Mouse (Mus musculus) embryonic fibroblast, embryonic 13.5 days (primary cell): Measurements from ENCODE around the gene Gm49354. TPM values are rescaled to one million over a fixed set of nuclear protein-coding genes. Genes with fewer than 3 reads are reported as not detected.

Experiments used
- H3K27ac ChIP-seq: 2 replicates; pipeline ENCODE4 v1.5.1; 2012; ENCODE audit warnings: low read length, control low read depth, inconsistent platforms; ENCODE audit not compliant: insufficient read depth
- H3K4me1 ChIP-seq: 2 replicates; pipeline ENCODE4 v1.6.1; 2011; ENCODE audit warnings: low read length; ENCODE audit not compliant: control insufficient read depth, insufficient read depth
- H3K4me3 ChIP-seq: 2 replicates; pipeline ENCODE4 v1.5.1; 2011; ENCODE audit warnings: mild to moderate bottlenecking, control low read depth, low read length; ENCODE audit not compliant: insufficient read depth
- CTCF ChIP-seq: IDR thresholded peaks from 2 replicates; pipeline ENCODE4 v1.5.1; 2011; ENCODE audit warnings: mild to moderate bottlenecking, control low read depth, low read length, moderate library complexity, borderline replicate concordance; ENCODE audit not compliant: insufficient read depth
- POLR2A ChIP-seq: IDR thresholded peaks from 2 replicates; pipeline ENCODE4 v1.6.1; 2011; ENCODE audit warnings: low read depth, mild to moderate bottlenecking, control low read depth, low read length, moderate library complexity
- polyA plus RNA-seq: library from polyadenylated mRNA; stranded (reverse); fragments of >200 nt; gene quantifications from 2 replicates; pipeline ENCODE4 v1.2.4, GENCODE M21; 2011; ENCODE audit warnings: low read depth; ENCODE audit not compliant: missing spikeins, insufficient read length

The Gm49354 gene
- polyA plus RNA-seq, 1 experiment = not detected

GRCm38 (mm10) chr13:59769296-59770163 is 12.5 kb downstream of the Gm49354 start, which contains the start of gene Isca1:
TSS of gene Isca1 (minus strand) at chr13:59769810.
- Histone ChIP-seq H3K27ac (peak within 1 kb of the TSS; percentile 90), H3K4me3 (peak within 1 kb of the TSS; percentile 86), H3K4me1 (peaks cover 5% of the 10 kb centered on the region)
- TF ChIP-seq CTCF (no peak), POLR2A (peak; percentile 77)

GRCm38 (mm10) chr13:59768531-59768930 is 13.5 kb downstream of the Gm49354 start:
- H3K27ac ChIP-seq = no peak overlapping the region
- peaks cover 5% of the 10 kb centered on the region for H3K4me1 ChIP-seq
- TF ChIP-seq CTCF = no peak
- no peak for TF ChIP-seq POLR2A
- H3K4me3 ChIP-seq = peak overlapping the region; percentile 86

GRCm38 (mm10) chr13:59766786-59767515 is 15.1 kb downstream of the Gm49354 start:
- peaks cover 5% of the 10 kb centered on the region for H3K4me1 ChIP-seq
- no peak overlapping the region for H3K4me3 ChIP-seq
- TF ChIP-seq POLR2A (no peak), CTCF (no peak)
- H3K27ac ChIP-seq = no peak overlapping the region

GRCm38 (mm10) chr13:59762791-59763190 is 19.3 kb downstream of the Gm49354 start:
- H3K4me1 ChIP-seq = peaks cover under 1% of the 10 kb centered on the region; the same call in 1 of the 2 replicates
- H3K4me3 ChIP-seq = no peak overlapping the region
- TF ChIP-seq POLR2A (no peak), CTCF (no peak)
- no peak overlapping the region for H3K27ac ChIP-seq

- no peak for TF ChIP-seq CTCF
- TF ChIP-seq POLR2A = no peak
Measured at GRCm38 (mm10) chr13:59756906-59757305, 25.1 kb downstream of the Gm49354 start.

GRCm38 (mm10) chr13:59750310-59750709 is 31.7 kb downstream of the Gm49354 start:
- Histone ChIP-seq H3K4me1 (no peaks in the 10 kb centered on the region), H3K27ac (no peak overlapping the region), H3K4me3 (no peak overlapping the region)
- no peak for TF ChIP-seq CTCF
- no peak for TF ChIP-seq POLR2A

More at GRCm38 (mm10) chr13:59756906-59757305, 25.1 kb downstream of the Gm49354 start:
- H3K4me1 ChIP-seq = no peaks in the 10 kb centered on the region
- H3K27ac ChIP-seq = no peak overlapping the region
- H3K4me3 ChIP-seq = no peak overlapping the region

GRCm38 (mm10) chr13:59746711-59747110 is 35.3 kb downstream of the Gm49354 start, which contains the start of gene 1700014D04Rik:
TSS of gene 1700014D04Rik (minus strand) at chr13:59746752.
- H3K4me3 ChIP-seq = no peak within 1 kb of the TSS
- H3K27ac ChIP-seq = no peak within 1 kb of the TSS

GRCm38 (mm10) chr13:59746164-59746563 is 35.9 kb downstream of the Gm49354 start:
- Histone ChIP-seq H3K4me1 (no peaks in the 10 kb centered on the region), H3K27ac (no peak overlapping the region), H3K4me3 (no peak overlapping the region)
- TF ChIP-seq CTCF (no peak), POLR2A (no peak)

More at GRCm38 (mm10) chr13:59746711-59747110, 35.3 kb downstream of the Gm49354 start, which contains the start of gene 1700014D04Rik:
- H3K4me1 ChIP-seq = no peaks in the 10 kb centered on the region
- TF ChIP-seq POLR2A = no peak
- no peak for TF ChIP-seq CTCF

GRCm38 (mm10) chr13:59745462-59745861 is 36.6 kb downstream of the Gm49354 start:
- TF ChIP-seq CTCF (no peak), POLR2A (no peak)
- no peak overlapping the region for H3K4me3 ChIP-seq
- H3K27ac ChIP-seq = no peak overlapping the region
- no peaks in the 10 kb centered on the region for H3K4me1 ChIP-seq
